Mouse (Mus musculus): Measurements from ENCODE around the gene Tmem168. TPM values are rescaled to one million over a fixed set of nuclear protein-coding genes. Genes with fewer than 3 reads are reported as not detected.

Gene Tmem168
- polyA plus RNA-seq, 1 experiment from 2014 or later, result 43.3 TPM

- Histone ChIP-seq H3K4me1 (ENCODE audit: control insufficient read depth, insufficient read depth, low read length) (no peaks in the 10 kb centered on the region), H3K27ac (ENCODE audit: low read depth, low read length) (no peak overlapping the region), H3K27me3 (ENCODE audit: control insufficient read depth, insufficient read depth, low read length) (no peaks in the 10 kb centered on the region), H3K4me2 (replicated peaks; ENCODE audit: low read depth, low read length) (no peak overlapping the region), H3K36me3 (ENCODE audit: control insufficient read depth, insufficient read depth, low read length) (no peaks in the 10 kb centered on the region), H3K9ac (ENCODE audit: low read depth, low read length) (no peak overlapping the region), H3K9me3 (ENCODE audit: control insufficient read depth, low read length) (no peaks in the 10 kb centered on the region), H3K4me3 (ENCODE audit: low read length) (no peak overlapping the region)
- 85% methylated on average over 7 of the region's 7 CpGs for WGBS
- ATAC-seq (ENCODE audit: low FRiP score, low TSS enrichment), result no peak
Measured at GRCm38 (mm10) chr6:13537275-13537964, 70.5 kb downstream of the Tmem168 start.

Other genes with a start within 250 kb of the Tmem168 start
- 17.9 and 24.7 TPM in 2 replicates for gene Bmt2, start 69.9 kb upstream of the Tmem168 start, polyA plus RNA-seq (2014; fragmentation: Nextera tagmentation; extraction: Ambion mirVana)
- 1.2 and 1.3 TPM in 2 replicates for gene Gpr85, start 231.8 kb upstream of the Tmem168 start, polyA plus RNA-seq (2014; fragmentation: Nextera tagmentation; extraction: Ambion mirVana)